Mouse (Mus musculus): ENCODE data around the gene Pex5. TPM values are rescaled to one million over a fixed set of nuclear protein-coding genes. Genes with fewer than 3 reads are reported as not detected.

Gene Pex5
- 10 to 100 TPM; 39.0 to 39.5 TPM for total RNA-seq (2023)

DNA sequence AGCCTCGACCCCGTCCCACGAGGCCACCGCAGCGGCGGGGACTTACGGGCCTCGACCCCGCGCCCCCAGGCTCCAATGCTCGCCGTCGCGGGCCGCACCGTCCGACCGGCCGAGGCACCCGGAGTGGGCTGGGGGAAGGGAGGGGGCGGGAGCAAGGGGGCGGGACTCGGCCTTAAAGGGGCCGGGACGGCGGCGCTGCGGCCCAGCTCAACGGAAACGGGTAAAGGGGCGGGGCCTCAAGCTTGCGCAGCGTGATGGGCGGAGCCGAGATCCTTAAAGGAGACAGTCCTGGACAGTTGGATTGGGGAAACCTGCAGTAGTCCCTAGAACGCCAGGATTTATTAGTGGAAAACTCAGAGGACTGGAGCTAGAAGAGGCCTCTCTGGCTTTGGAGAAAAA lies at the start of gene Pex5:
Gene Pex5 (minus strand): TSS at position 141 of the 399 bp plus-strand sequence.

Other genes starting within 250 kb of the Pex5 start
- not detected for gene Vmn2r27, start 183.2 kb downstream of the Pex5 start, total RNA-seq (2023)
- gene Cd163, start 110.4 kb downstream of the Pex5 start, total RNA-seq (2023), result 100 to 1,000 TPM; 131 to 183 TPM
- 1 to 10 TPM in 1 of 2 experiments, under 1 TPM in 1; 0.79 to 1.1 TPM for gene Clstn3, start 49.7 kb upstream of the Pex5 start, total RNA-seq (2023)
- 1 to 10 TPM; 7.1 to 9.7 TPM for gene C1rl, start 78.0 kb upstream of the Pex5 start, total RNA-seq (2023)
- 1 to 10 TPM; 5.0 to 6.0 TPM for gene C1ra, start 97.3 kb upstream of the Pex5 start, total RNA-seq (2023)
- gene C1s1, start 127.3 kb upstream of the Pex5 start, total RNA-seq (2023), result 1 to 10 TPM; 1.1 to 1.4 TPM
- 1 to 10 TPM in 1 of 2 experiments, under 1 TPM in 1; 0.84 to 1.1 TPM for gene C1rb, start 155.2 kb upstream of the Pex5 start, total RNA-seq (2023)
- gene C1s2, start 221.0 kb upstream of the Pex5 start, total RNA-seq (2023), result not detected
- gene Lpcat3, start 248.0 kb upstream of the Pex5 start, total RNA-seq (2023), result 10 to 100 TPM; 40.9 to 54.4 TPM